Mouse (Mus musculus): ENCODE measurements around the gene Actr5.

Actr5 gene

DNA sequence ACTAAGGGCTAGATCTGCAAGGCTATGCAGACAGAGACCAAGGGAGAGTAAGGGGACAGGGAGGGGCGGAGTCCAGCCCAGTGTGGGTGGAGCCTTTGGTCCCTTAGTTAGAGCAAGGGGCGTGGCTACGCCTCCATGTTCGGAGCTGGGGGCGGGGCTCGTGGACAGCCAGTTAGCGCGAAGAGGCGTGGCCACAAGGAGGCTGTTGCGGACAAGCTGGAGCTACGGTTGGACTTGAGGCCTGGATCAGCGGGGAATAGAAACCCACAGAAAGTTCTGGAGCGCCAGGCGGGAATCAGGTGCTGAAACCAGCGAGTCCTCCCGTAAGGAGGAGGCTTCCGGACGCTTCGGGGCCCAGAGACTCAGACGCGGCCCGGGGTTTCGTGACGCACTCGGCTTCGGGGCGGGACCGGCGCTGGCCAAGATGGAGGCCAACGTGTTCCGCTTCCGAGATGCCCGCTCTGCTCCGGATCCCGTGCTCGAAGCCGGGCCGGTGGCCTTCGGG is at the start of gene Actr5:
Actr5 (plus strand) TSS at position 171 of the 505 bp plus-strand sequence.
- peak; percentile 90 for DNase-seq (ENCODE audit: low spot score)

DNA sequence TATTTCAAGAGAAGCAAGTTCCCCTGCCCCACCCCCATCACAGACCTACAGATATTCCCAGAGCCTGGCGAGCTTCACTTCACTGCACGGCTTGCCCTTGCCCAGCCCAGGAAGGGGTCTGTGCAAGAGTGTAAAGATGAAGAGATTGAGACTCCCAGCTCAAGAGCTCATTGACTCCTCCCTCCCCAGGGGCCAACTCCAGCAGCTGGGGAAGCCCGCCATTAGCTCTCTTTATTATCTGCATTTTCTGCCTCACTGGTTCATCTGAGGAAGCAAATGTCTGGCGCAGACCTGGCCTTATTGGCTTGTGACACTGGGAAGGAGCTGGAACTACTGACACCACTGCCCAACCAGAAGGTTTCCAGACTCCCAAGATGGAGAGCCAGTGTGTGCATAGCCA is 44.7 kb upstream of the Actr5 start:
- DNase-seq (ENCODE audit: low spot score): no peak

DNA sequence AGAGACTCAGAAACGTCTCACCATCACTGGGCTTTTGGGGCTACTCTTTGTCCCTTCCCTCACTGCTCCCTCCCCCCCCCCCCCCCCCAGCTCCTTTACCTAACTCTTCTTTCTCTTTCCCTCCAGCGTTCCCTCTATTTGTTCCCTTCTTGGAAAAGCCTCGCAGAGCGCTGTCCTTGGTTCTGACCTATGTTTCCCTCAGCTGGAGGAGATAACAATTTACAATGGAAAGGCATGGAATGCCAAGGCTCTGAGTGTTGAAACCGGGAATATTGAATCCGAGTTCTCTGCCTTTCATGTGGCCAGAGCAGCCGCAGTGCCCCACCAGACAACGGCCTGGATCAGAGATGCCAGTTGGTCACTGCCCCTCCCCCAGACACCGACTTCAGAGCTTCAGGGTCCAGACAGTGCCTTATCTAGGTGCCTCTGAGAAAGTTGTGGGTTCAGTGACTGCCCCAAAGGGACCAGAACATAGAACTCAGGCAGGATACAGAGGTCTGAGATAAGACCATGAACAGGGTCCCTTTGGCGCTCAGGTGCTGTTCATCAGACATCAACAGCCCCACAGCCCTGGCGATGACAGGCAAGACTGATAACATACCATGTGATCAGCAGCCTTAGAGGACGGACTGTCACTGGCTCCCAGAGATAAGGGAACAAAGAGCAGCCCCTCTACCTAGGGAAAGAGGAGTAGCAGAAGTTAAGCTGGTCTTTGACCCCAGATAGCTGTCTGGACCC is 39.9 kb upstream of the Actr5 start:
- DNase-seq (ENCODE audit: low spot score): peak; percentile 56

DNA sequence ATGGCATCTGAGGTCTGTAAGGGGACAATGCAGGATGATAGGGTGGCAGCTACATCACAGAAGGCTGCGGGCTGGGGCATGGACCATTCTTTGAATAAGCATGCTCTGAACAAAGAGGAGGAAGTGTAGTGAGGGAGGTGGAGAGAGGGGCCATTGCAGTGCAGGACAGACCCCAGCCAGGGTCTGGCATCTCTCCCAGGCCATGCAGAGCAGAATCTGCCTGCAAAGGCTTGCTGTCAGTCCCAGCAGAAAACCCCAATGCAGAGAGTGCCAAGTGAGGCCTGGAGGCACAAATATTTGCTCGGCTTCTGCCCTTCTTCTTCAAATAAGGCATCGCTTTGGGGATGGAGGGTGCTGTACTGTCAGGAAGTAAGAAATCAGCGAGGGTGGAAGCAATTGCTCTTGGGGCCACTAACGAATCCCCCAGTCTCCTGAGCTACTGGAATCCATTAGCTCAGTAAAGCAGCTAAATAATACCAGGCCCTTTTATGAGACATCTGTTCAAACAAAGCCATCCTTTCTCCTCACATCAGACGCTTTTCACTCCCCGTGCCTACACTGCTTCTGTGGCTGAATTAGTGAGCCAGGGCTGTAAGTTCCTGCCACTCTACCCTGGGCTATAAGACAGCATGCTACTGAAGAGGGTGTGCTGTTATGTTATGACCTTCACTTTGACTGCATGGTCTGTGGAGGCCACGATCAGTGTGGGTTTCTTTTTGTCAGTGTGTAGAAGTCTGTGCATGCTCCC is 36.0 kb upstream of the Actr5 start:
- no peak for DNase-seq (ENCODE audit: low spot score)

DNA sequence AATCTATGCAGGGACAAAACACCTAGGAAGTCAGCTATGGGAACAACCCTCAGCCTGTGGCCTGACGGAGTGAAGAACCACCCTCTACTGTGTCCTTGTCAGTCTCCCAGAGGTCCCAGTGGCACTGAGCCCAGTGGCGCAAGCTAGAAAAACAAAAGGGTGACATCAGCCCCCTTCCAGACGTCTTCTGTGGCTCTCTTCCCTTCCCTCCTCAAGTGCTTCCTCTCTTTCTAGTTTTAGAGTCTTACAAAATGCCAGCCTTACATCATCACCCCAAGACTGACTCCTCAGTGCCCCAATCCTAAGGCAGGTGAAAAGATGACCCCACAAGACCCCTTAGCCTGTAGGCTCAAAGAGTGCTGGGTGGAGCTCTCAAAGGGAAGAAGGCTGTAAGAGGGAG is 34.2 kb upstream of the Actr5 start:
- DNase-seq (ENCODE audit: low spot score): no peak

DNA sequence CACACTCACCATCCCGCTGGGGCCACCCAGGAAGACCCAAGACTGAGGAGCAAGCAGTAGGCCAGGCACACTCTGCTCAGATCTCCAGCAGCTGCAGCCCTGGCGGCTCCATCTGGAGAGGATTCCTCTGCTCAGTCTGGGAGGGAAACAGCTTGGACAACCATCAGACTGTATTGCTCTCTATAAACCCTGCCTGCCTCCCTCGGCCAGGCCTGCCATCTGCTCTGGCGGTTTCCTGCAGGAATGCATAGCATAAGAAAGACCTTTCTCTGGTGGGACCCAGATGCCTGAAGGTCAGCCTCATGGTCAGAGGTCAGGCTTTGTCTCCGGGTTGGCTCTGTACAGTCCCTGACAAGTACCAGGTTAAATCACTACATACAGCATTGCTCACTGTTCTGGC is 33.4 kb upstream of the Actr5 start:
- no peak for DNase-seq (ENCODE audit: low spot score)

DNA sequence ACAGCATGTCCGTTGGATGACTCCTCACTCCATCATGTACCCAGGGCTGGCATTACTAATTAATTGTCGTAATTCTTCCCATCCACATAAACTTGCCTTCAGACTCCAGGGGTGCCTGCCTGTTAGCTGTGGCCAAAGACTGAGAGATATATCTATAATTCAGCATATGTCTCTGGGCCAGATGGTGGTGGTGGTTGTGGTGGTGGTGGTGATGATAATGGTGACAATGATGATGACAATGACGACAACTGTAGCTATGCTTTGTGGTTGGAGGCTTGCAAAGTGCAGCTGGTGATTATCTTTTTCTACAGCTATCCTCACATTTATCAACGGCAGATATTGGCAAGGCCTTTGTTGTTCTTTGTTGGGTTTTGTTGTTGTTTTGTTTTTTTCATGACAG is 31.3 kb upstream of the Actr5 start:
- DNase-seq (ENCODE audit: low spot score): no peak

DNA sequence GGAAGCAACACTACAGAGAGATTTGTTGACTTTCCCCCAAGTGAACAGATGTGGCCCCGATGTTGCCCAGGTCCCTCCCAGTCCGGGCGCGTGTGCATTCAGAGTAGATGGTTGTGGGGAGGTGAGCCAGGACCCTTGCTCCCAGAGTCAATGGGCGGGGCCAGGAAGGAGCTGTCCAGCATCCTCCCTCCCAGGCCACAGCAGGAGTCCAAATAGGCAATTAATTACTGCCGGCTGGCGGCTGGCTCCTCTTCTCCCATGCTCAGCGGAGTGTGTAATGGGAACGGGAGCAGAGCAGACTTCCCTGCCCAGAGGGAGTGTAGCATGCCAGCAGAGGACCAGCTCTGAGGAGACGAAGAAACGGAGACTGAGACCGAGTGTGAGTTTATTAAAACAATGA is 29.6 kb upstream of the Actr5 start:
- DNase-seq (ENCODE audit: low spot score): peak; percentile 47

DNA sequence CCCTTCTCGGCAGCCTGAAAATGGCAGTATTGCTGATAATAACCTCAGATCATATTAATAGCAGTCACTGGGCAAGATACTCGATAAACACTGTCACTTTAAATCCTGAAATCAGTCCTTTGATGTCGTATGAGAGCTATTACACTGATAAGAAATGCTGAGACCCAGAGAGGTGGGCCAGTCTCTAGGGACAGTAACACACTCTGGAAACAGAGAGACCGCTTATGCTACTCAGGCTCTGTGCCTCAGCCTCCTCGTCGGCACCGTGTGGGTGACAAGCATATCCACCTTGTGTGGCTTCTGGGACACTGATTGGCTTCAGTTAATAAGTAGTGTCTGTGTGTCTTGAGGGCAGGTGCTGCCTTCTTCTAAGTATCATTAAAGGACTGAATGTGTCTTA is 29.1 kb upstream of the Actr5 start:
- DNase-seq (ENCODE audit: low spot score): no peak

DNA sequence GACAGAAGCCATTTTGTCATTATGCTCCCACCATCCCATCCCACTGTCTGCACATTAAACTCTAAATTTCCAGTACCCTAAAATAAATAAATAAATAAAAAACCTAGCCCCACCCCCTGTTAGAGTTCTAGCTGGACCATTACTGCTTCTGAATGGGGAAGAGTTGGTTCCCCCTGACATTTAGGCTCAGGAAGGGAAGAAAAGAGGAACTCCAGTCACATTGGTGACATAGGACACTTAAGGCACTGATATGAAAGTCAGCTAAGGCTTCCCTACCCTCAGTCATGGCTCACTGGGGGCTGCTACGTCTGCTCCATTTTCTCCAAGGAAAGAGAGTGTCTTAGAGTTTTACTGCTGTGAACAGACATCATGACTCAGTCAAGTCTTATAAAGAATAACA is 27.9 kb upstream of the Actr5 start:
- no peak for DNase-seq (ENCODE audit: low spot score)

DNA sequence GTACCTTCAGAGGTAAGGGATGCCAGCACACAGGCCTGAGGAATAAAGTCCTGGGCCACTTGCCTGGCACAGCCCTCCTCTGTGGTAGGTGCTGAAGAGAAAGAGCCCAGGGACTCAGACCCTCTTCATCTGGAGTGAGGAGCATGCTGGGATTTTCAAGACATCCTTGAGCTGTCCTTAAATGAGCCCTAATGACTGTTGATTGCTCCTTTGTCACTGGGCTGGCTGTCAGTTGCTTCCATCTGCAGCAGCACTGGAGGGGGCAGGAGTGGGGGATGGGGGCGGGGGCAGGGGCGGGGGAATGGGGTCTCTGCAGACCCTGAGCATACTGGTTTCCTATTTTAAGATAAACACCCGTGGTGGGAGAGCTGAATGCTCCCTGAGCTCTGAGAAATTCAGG is 24.2 kb upstream of the Actr5 start:
- DNase-seq (ENCODE audit: low spot score): no peak

DNA sequence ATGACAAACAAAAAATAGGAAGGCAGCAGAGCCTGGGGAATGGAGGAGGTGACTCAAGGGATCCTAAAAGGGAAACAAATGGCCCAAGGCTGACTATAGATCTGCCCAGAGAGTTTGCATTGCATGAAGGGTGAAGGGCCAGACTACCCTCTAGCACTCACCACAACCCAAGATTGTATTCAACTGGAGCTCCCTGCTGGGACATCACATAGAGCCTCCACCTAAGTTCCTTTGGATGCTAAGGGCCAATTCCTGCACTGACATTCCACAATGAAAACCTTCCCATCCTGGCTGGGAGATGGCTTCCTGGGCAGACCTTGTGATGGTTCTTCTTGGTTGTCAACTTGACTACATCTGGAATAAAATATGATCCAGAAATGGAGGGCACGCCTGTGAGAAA is 23.4 kb upstream of the Actr5 start:
- DNase-seq (ENCODE audit: low spot score): no peak

DNA sequence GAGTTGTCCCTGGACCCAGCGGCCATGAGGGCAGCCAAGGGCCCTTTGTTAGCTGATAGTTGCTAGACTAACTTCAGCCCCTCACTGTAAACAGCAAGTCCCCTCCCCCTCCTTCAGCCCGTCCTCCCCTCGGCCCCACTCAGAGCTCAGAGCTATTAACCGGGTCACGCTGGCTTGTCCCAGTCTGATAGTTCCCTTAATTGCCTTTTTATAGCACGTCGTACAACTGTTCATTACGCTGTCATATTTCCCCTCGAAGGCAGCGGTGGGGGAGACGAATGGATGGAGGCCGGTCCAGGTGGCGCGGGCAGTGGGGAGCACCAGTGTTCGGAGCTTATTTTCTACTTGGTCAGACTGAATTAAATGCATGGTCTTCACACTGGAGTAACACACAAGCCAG is 22.0 kb upstream of the Actr5 start:
- DNase-seq (ENCODE audit: low spot score): no peak

DNA sequence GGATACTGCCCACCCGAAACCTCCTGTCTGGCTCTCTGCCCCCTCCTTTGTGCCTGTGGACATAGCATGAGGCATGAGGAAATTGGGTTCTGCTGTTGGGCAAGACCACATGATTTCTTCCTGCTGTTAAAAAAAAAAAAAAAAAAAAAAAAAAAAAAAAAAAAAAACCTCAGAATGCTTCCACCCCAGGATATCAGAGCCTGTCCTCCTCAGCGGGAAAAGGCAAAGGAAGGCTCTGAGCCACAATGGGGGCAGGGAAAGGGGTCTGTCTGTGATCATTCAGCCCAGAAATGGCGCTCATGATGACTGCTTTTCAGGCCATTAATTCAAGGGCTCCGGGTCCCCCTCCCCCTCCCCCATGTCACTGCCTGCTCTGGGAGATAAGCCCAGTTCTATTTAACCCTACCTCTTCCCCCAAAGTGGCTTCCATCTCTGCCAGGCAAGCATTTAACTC is 18.1 kb upstream of the Actr5 start:
- DNase-seq (ENCODE audit: low spot score): no peak

DNA sequence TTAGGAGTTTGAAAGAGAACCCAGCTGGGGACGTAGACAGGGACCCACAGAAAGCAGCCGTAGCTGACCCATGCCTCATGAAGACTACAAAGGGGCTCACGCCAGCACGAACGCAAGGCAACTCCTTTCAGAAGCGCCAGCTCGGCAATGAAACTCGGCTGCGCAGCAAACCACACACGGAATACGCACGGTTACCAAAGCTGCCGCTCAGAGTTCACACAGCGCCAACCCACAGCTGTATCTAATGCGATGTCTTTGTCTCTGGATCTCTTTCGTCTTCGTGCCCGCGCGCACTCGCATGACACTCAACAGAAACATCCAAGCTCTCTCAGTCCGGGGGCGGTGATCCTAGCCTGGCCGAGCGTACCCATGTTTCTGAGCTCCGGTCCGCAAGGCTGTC is 15.0 kb upstream of the Actr5 start:
- DNase-seq (ENCODE audit: low spot score): no peak

DNA sequence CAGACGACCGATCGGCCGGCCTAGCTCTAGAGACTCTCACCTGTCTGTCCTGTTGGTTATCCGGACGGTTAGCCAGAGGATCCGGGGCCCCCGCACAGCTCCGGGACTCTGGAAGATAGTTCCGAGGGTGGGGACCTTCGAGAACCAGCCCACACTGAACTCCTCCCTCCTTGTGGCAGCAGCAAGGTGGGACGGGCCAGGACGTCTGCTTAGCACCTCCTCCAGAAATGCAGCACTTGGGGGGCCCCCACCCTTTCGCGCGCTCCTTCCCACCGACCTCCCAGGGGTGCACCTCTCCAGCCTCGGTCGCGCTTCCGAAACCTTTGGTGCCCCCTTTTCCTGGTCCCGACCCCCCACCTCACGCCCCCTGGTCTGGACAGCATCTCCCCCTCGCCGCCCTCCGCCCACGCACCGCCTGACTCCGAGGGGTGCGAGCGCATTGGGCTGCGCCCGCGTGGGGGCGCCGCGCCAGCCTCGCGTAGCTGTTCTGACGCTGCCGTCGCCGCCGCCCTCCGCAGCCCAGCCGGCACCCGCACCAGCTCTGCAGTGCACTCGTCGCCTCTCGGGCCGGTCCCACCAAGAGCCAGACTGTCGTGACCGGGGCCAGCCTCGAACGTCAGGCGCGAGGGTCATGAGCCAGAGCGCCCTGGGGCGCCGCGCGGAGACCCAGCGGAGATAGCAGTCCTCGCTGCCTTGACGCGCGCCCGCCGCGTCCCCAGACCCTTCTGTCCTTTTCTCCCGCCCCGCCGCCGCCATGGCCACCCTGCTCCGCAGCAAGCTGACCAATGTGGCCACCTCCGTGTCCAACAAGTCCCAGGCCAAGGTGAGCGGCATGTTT is 14.0 kb upstream of the Actr5 start, which contains the start of gene Slc32a1:
Slc32a1 (plus strand) TSS at position 280 of the 838 bp plus-strand sequence.
- DNase-seq (ENCODE audit: low spot score): no peak

DNA sequence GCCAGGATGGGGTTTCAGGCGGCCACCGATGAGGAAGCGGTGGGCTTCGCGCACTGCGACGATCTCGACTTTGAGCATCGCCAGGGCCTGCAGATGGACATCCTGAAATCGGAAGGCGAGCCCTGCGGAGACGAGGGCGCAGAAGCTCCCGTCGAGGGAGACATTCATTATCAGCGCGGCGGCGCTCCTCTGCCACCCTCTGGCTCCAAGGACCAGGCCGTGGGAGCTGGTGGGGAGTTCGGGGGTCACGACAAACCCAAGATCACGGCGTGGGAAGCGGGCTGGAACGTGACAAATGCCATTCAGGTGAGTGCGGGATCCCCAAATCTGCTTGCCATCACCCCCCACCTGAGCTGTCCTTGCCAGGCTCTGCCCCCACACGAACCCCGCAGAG is 13.4 kb upstream of the Actr5 start:
- DNase-seq (ENCODE audit: low spot score): no peak

DNA sequence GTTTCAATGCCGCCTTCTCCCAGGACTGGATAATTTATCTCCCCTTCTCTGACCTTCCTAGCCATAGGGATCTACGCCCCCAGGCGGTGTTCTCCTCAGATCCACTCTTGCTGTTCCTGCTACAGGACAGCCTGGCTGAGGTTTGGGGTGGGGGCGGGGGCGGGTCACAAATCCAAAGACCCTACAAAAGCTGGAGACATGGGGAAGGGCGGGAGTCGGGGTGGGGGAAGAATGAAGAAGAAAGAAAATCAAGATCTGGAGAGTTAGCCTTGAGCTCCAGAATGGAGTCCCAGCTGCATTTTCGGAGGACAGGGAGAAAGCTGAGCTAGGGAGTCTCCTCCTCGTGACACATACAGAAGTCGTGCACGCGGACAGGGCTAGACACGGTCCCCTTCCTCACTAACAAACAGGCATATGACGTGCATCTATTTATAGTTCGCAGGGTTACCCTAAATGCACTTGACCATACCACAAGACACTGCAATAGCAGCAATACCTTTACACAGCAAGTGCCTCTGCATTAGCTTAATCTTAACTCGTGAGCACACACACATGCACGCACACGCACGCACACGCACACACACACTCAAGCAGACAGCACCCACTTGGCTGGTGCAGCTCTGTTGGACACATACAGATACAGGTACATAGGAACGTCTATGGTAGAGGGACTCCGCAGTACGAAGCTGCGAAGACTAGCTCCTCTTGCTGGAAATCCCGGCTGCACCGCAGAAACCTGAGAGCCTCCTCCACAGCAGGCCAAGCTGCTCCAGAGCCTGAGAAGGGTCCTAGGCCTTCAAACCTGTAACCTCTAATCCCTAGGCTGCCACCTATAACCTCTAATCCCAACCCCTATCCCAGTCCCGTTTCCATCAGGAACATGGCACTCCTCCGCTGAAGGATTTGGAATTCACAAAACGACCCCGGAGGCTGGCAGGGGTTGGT is 12.7 kb upstream of the Actr5 start:
- peak; percentile 29 for DNase-seq (ENCODE audit: low spot score)

DNA sequence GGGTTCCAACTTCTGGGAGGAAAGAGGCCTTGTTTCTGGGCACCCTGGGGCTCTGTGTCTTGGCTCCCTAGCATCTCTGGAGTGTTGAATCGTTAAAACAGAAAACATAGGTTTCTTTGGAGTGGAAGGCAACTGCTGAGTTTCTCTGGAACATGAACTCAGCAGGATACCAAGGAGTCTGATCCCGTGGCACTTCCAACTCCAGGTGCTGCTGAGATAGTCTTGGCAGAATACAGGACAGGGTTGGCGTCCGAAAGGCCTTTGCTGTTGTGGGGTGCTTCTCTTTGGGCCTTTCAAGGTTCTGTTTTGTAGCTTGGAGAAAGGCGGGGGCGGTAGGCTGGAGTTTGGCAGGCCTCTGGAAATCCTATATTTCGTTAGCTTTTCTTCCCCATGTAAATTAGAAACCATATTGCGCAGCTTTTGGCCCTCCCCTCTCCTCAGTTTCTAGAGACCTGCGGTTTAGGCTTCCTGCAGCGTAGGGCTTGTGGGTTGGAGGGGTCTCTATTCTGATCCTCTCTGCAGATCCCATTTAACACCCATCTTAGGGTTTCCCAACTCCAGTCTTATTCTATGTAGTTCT is 11.9 kb upstream of the Actr5 start:
- no peak for DNase-seq (ENCODE audit: low spot score)

DNA sequence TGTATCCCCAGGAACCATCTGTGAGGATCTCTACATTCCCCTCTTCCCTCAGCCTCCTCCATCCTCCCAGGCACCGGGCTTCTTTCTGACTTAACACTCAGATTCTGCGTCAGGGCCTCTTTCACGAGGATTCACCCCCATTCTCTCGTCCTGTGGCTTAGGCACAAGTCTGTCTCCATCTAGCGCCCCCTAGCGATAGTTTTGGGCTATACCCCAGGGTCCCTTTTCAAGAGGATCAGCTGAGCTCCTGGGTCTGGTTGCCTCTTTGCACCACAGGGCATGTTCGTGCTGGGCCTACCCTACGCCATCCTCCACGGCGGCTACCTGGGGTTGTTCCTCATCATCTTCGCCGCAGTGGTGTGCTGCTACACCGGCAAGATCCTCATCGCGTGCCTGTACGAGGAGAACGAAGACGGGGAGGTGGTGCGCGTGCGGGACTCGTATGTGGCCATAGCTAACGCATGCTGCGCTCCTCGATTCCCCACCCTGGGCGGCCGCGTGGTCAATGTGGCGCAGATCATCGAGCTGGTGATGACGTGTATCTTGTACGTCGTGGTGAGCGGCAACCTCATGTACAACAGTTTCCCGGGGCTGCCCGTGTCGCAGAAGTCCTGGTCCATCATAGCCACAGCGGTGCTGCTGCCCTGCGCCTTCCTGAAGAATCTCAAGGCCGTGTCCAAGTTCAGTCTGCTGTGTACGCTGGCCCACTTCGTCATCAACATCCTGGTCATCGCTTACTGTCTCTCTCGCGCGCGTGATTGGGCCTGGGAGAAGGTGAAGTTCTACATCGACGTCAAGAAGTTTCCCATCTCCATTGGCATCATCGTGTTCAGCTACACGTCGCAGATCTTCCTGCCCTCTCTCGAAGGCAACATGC is 10.9 kb upstream of the Actr5 start:
- DNase-seq (ENCODE audit: low spot score): peak; percentile 48
